Mouse (Mus musculus) left cerebral cortex, postnatal 25 days (tissue): Measurements from ENCODE around the gene Med12l. TPM values are rescaled to one million over a fixed set of nuclear protein-coding genes. Genes with fewer than 3 reads are reported as not detected.

Experiments
- DNase-seq, 2 experiments: peaks; one replicate each; pipeline ENCODE4 v3.0.0; 2022; ENCODE audit warnings: low spot score in 2 of 2, mixed read lengths in 1 of 2
- intact Hi-C: fragments of 180-260 bp; cut with DNase I; formaldehyde crosslinking; loops from one replicate; pipeline ENCODE4 v1.15.1; 2025
- total RNA-seq, 2 experiments: library from RNA; stranded (reverse); gene quantifications; 2 replicates each; pipeline ENCODE4 v1.2.3; 2021

Med12l gene
- 10 to 100 TPM; 37.4 to 44.7 TPM for total RNA-seq

DNA sequence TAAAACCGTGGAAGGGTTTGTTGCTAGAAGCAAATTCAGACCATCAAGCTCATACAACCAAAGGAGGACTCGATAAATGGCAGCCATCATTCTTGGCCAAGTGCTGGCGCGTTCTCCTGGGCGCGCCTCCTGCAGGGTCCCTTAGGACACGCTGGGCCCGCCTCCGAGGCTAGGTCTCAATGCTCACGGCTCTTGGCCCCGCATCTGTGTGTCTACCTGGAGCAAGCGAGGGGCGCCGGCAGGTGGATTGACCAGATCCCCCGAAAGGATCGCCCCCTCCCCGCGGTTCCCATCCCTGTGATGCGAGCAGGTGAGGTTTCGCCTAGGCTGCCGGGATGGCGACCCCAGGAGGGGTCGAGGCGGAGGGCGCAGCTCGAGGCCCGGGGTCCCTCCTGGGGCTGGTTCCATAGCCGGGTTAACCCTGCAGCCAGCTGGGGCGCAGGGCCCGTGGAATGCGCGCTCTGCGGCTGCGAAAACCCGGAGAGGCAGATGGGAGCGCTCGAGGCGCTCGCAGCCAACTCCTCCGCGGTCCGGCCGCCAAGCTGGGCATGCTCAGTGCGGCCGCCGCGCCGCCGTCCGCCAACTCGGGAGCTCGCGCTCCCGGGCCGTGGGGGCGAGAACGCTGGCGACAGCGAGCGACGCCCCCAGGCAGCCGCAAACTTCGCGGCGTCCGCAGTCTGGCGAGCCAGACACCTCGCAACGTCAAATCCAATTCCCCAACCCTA, at the start of gene Med12l:
Gene Med12l (plus strand): TSS at position 555 of the 725 bp plus-strand sequence.
- intact Hi-C loops = loop anchor here (5.0 kb wide), 2 partner anchors 313 to 428 kb away; partner anchors contain the start of genes Selenot and Siah2
- DNase-seq = peak; percentile 87 to 90

- no peak for DNase-seq
- intact Hi-C loops = no loop called here
Measured at GRCm38 (mm10) chr3:58961166-58961565, 44.5 kb upstream of the Med12l start.

- no peak for DNase-seq
Measured at GRCm38 (mm10) chr3:58977413-58977812, 28.2 kb upstream of the Med12l start.

DNA sequence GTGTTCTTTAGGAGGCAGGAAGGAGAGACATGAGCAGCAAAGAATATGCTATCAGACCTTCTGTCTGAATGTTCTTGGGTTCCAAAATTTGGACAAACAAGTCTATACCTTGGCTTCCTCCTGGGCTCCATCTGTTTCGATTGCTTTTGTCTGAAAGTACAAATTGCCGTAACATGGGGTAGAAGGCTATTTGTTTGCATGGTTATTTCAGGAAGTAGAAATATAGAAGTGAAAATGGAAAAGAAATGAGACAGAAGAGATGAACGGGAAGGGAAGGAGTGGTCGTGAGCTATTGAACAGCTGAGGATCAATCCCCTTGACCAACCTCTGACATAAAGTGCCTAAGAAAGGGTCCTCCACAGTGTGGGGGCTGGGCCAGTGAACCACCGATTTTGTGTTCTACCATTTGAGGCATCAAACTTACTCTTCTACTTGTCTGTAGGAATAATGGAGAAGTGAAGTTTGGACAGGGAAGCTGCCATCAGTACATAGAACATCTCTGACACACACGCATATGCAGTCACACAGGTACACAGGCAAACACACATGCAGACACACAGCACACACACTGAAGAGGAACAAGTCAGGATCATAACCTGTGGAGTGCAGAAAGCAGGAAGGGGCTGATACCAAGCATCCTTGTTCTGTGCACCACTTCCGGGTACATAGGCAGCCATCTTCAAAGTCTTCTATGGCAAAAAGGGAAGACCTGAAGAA, 27.6 kb upstream of the Med12l start:
- intact Hi-C loops = no loop called here
- DNase-seq = no peak

More at GRCm38 (mm10) chr3:58977413-58977812, 28.2 kb upstream of the Med12l start:
- intact Hi-C loops = no loop called here

- no peak for DNase-seq
- intact Hi-C loops = no loop called here
Measured at GRCm38 (mm10) chr3:58980579-58980978, 25.0 kb upstream of the Med12l start.

GRCm38 (mm10) chr3:58982896-58983837, 22.5 kb upstream of the Med12l start:
- DNase-seq = peak; percentile 74 to 89
- intact Hi-C loops = loop anchor here (1.0 to 2.0 kb wide), 2 partner anchors 24 to 76 kb away; no protein-coding TSS in a partner anchor

DNA sequence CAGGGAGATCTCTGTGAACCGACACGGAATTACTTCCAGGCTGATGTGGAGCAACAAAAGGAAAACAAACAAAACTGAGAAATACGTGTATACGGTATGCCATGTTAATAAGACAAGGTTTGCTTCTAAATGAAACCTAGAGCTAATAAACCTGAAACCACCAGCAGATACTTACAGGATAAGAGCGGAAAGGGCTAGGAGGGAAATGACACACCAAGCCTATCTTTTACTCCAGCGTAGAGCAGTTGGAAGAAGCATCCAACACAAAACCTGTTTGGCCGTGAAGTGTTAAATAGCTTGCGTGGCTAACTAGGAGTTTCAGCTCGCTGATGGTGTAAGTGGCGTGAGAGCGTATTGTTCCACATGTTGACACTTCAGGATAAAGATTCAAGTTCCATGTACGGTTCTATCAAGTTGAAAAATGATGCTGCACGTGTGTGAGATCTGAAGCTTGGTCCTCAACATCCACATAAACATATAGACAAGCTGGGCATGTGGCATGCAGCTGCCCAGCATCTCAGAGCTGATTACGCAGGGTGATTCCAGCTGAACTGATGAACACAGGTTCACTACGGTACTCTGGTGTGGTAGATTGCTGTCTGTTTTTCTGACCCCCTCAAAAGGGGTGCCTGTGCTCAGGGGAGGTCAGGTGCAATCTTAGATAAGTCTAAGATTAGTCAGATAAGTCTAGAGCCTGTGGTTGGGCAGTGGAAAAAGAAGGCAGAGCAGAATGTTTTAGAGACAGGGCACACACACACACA, 21.6 kb upstream of the Med12l start:
- intact Hi-C loops = loop anchor here (1.0 to 2.0 kb wide), 2 partner anchors 23 to 75 kb away; no protein-coding TSS in a partner anchor
- DNase-seq = no peak

DNA sequence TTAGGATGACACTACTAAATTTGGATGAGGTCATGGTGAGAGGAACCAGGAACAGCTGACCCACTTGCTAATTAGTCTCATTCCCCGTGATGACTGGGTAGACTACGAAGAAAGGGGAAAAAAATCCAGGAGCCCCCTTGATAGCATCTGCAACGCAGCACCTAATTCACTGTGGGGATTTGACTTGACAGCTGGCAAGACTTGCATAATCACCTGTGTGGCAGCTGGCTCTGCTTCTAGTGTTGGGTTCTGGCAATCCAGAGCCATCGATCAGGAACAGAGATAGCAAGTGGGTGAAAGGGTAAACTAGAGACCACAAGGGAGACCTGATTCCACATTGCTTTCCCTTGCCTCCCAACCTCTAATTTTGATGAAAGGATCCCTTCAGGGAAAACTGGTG, 19.8 kb upstream of the Med12l start:
- no peak for DNase-seq
- intact Hi-C loops = no loop called here

GRCm38 (mm10) chr3:58989374-58989773, 16.3 kb upstream of the Med12l start:
- intact Hi-C loops = no loop called here
- DNase-seq = no peak

- intact Hi-C loops = no loop called here
- DNase-seq = no peak
Measured at GRCm38 (mm10) chr3:58990556-58990955, 15.1 kb upstream of the Med12l start.

DNA sequence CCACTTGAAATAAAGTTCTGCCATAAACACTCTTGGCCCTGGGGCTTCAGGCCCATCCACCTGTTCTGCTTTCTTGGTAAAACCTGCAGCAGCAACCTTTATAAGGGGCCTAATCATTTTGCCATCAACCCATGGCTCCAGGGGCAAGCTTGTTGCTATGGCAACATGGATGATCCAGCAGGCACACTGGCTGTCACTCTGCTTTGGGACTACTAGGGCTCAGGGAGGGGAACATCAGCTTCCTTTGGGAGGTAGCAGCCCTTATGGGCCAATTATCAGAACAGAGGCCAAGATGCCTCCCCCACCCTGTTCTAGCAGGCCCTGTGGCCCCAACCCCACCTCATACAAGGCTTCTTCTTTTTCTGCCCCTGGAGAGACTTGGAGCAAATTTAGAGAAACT, 13.5 kb upstream of the Med12l start:
- DNase-seq = no peak
- intact Hi-C loops = no loop called here

GRCm38 (mm10) chr3:58993619-58994018, 12.0 kb upstream of the Med12l start:
- intact Hi-C loops = no loop called here
- DNase-seq = no peak

- intact Hi-C loops = no loop called here
- no peak for DNase-seq
Measured at GRCm38 (mm10) chr3:59003756-59004155, 1.9 kb upstream of the Med12l start.

DNA sequence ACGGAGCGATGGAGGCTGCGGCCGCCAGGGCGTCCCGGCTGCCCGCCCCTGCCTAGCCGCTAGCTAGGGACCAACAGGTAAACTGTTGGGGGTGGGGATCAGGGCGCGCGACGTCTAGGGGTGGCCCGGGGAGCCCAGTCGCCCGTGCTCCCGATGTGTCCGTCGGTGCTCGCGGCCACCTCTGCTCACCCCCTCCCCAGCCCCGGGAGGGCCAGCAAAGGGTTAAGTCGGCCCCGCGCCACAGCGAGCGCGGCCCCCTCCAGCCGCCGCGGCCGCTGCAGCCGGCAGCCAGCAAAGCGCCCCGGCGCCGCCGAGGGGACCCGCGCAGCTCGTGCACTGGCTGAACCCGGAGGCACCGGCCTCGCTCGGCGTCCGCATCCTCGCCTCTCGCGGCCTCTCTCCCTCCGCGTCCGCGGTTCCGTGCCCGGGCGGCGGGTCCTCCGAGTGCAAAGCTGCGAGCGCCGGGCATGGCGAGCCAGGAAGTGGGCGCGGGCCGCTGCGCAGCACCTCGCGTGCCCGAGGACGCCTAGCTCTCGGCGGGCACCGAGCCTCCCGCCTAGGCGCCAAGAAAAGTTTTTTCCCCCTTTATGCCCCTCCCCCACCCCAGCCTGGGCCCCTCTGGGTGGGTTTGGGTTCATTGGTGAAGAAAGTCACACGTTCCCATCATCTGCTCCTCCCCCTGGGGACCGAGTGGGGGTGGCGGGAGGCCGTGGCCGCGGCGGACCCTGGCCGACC, 538 bp downstream of the Med12l start:
- no peak for DNase-seq
- intact Hi-C loops = loop anchor here (2.0 to 5.0 kb wide), 4 partner anchors 23 to 429 kb away; partner anchors contain the start of genes Selenot and Siah2

DNA sequence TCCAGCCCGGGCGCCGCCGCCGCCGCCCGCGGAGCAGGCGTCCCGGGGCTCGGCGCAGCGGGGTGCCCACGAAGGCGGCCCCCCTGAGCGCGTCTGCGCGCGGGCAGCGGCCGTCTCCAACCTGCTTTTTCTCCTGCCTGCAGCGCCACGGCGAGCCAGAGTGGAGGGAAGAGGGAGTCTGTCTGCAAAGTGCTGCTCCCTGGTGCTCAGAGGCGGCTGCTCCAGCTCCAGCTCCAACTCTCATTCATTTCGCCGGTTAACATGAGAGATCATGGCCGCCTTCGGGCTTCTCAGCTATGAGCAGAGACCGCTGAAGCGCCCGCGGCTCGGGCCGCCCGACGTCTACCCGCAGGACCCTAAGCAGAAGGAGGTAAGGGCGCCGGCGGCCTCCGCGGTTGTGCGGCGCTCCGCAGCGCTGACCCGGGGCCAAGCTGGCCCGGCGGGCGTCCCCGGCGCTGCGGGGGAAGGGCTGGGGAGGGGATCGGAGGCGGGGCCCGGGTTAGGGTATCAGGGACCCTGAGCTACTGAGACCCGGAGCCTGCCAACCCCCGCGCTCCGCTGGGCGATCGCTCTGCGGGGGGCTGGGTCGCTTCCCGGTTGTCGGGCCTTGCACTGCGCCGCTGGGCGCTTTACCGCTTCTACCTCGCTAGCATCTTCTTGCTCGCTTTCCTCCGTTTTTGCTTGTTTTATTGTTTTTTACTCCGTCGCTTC, 1.3 kb downstream of the Med12l start:
- intact Hi-C loops = loop anchor here (2.0 to 5.0 kb wide), 4 partner anchors 24 to 430 kb away; partner anchors contain the start of genes Selenot and Siah2
- peak; percentile 82 to 89 for DNase-seq

- intact Hi-C loops = no loop called here
- DNase-seq = no peak
Measured at GRCm38 (mm10) chr3:59010276-59010675, 4.7 kb downstream of the Med12l start.

- intact Hi-C loops = no loop called here
- DNase-seq = no peak
Measured at GRCm38 (mm10) chr3:59015698-59016412, 10.2 kb downstream of the Med12l start.
